Comparison of ENCODE assay signal across 8 mouse cellular contexts in genomic region chr19:42146276-42147010, GRCm38 (mm10). TPM values are rescaled to one million over a fixed set of nuclear protein-coding genes. Genes with fewer than 3 reads are reported as not detected.
A peak's percentile ranks its signal among the peaks of the same experiment; 100 is the strongest.
DNase-seq lines count a peak whose midpoint lies in the region; ATAC-seq lines count a peak whose summit lies in the region.

No protein-coding gene starts in this region.

- peak overlapping the region; percentile 80 for H3K4me2 ChIP-seq in kidney, embryonic 16.5 days (replicated peaks; ENCODE audit: low read depth, low read length)
- H3K4me2 ChIP-seq in embryonic facial prominence, embryonic 15.5 days (replicated peaks) = peak overlapping the region; percentile 76; the same call in 1 of the 2 replicates
- H3K4me2 ChIP-seq in neural tube, embryonic 12.5 days (replicated peaks) = peak overlapping the region; percentile 82

- WGBS in kidney, embryonic 16.5 days = 92% methylated on average over 9 of the region's 9 CpGs
- 91% methylated on average over 9 of the region's 9 CpGs for WGBS in embryonic facial prominence, embryonic 15.5 days
- 92% methylated on average over 9 of the region's 9 CpGs for WGBS in neural tube, embryonic 12.5 days

- peak overlapping the region; percentile 88 for H3K9ac ChIP-seq in kidney, embryonic 16.5 days (replicated peaks; ENCODE audit: low read length)
- no peak overlapping the region for H3K9ac ChIP-seq in embryonic facial prominence, embryonic 15.5 days
- no peak overlapping the region for H3K9ac ChIP-seq in neural tube, embryonic 12.5 days

- peaks cover 5% of the 10 kb centered on the region; the same call in 1 of the 2 replicates for H3K36me3 ChIP-seq in kidney, embryonic 16.5 days (ENCODE audit: insufficient read depth, low read length)
- H3K36me3 ChIP-seq in embryonic facial prominence, embryonic 15.5 days = peaks cover 4% of the 10 kb centered on the region; the same call in 1 of the 2 replicates
- no peaks in the 10 kb centered on the region for H3K36me3 ChIP-seq in neural tube, embryonic 12.5 days

- no peak for DNase-seq in kidney, adult 18-20 months
- peak; percentile 26 to 54 for DNase-seq in kidney, postnatal 36 days
- DNase-seq in layer of hippocampus, postnatal 10 days (ENCODE audit: low spot score in 2 of 2) = no peak
- DNase-seq in layer of hippocampus, postnatal 36 days = no peak

- H3K4me3 ChIP-seq in kidney, embryonic 16.5 days (ENCODE audit: low read length) = no peak overlapping the region
- H3K4me3 ChIP-seq in embryonic facial prominence, embryonic 15.5 days (replicated peaks) = peak overlapping the region; percentile 77; the same call in 1 of the 2 replicates
- no peak overlapping the region for H3K4me3 ChIP-seq in neural tube, embryonic 12.5 days

- H3K4me1 ChIP-seq in kidney, embryonic 16.5 days (ENCODE audit: insufficient read depth, low read length) = peaks cover 19% of the 10 kb centered on the region
- H3K4me1 ChIP-seq in embryonic facial prominence, embryonic 15.5 days = peaks cover 48% of the 10 kb centered on the region
- peaks cover 18% of the 10 kb centered on the region for H3K4me1 ChIP-seq in neural tube, embryonic 12.5 days

- H3K27me3 ChIP-seq in kidney, embryonic 16.5 days (ENCODE audit: insufficient read depth, low read length) = no peaks in the 10 kb centered on the region
- H3K27me3 ChIP-seq in embryonic facial prominence, embryonic 15.5 days = no peaks in the 10 kb centered on the region
- peaks cover 38% of the 10 kb centered on the region for H3K27me3 ChIP-seq in neural tube, embryonic 12.5 days (replicated peaks)

- H3K27ac ChIP-seq in kidney, embryonic 16.5 days (ENCODE audit: low read length) = peak overlapping the region; percentile 87
- H3K27ac ChIP-seq in embryonic facial prominence, embryonic 15.5 days (replicated peaks) = peak overlapping the region; percentile 95
- no peak overlapping the region for H3K27ac ChIP-seq in neural tube, embryonic 12.5 days

- no peak for ATAC-seq in kidney, embryonic 16.5 days (ENCODE audit: low FRiP score, low TSS enrichment)
- no peak for ATAC-seq in embryonic facial prominence, embryonic 15.5 days (ENCODE audit: insufficient number of reproducible peaks, low FRiP score, low TSS enrichment, low read depth)
- ATAC-seq in neural tube, embryonic 12.5 days (ENCODE audit: low FRiP score, low read depth) = no peak
- no peak for ATAC-seq in erythroblast, adult 5-6 weeks (replicated peaks; ENCODE audit: low FRiP score, poor library complexity, severe bottlenecking)

- H3K9me3 ChIP-seq in kidney, embryonic 16.5 days (ENCODE audit: low read length) = no peaks in the 10 kb centered on the region
- no peaks in the 10 kb centered on the region for H3K9me3 ChIP-seq in embryonic facial prominence, embryonic 15.5 days (replicated peaks)
- no peaks in the 10 kb centered on the region for H3K9me3 ChIP-seq in neural tube, embryonic 12.5 days

RNA-seq across cellular contexts. Expression of gene Marveld1, which starts 0.8 kb away (rescaled TPM):
- 8.6 and 8.7 TPM in 2 replicates for polyA plus RNA-seq in kidney, embryonic 16.5 days (2015; fragmentation: Nextera tagmentation; extraction: Ambion mirVana)
- polyA plus RNA-seq in embryonic facial prominence, embryonic 15.5 days (2015; fragmentation: Nextera tagmentation; extraction: Ambion mirVana) = 15.2 and 20.3 TPM in 2 replicates
- 8.9 and 12.1 TPM in 2 replicates for polyA plus RNA-seq in neural tube, embryonic 12.5 days (2016; fragmentation: Nextera tagmentation; extraction: Ambion mirVana)
- 3.8 and 5.9 TPM in 2 replicates for total RNA-seq in erythroblast, adult 5-6 weeks (2015; ENCODE audit: low replicate concordance)
- total RNA-seq in erythroblast, adult 5-6 weeks (2017; ENCODE audit: low replicate concordance) = 3.2 and 5.3 TPM in 2 replicates
- 10 to 100 TPM in 1 of 2 experiments, 1 to 10 TPM in 1; 9.9 to 12.9 TPM for total RNA-seq in layer of hippocampus, postnatal 10 days (2021)
- 1 to 10 TPM; 5.5 to 7.1 TPM for total RNA-seq in layer of hippocampus, postnatal 36 days (2021)

RNA-seq across cellular contexts. Expression of gene Zfyve27, which starts 17.3 kb away (rescaled TPM):
- polyA plus RNA-seq in kidney, embryonic 16.5 days (2015; fragmentation: Nextera tagmentation; extraction: Ambion mirVana) = 33.2 and 35.1 TPM in 2 replicates
- 26.2 and 28.8 TPM in 2 replicates for polyA plus RNA-seq in embryonic facial prominence, embryonic 15.5 days (2015; fragmentation: Nextera tagmentation; extraction: Ambion mirVana)
- 55.2 and 59.1 TPM in 2 replicates for polyA plus RNA-seq in neural tube, embryonic 12.5 days (2016; fragmentation: Nextera tagmentation; extraction: Ambion mirVana)
- total RNA-seq in erythroblast, adult 5-6 weeks (2015; ENCODE audit: low replicate concordance) = 3.8 and 8.1 TPM in 2 replicates
- total RNA-seq in erythroblast, adult 5-6 weeks (2017; ENCODE audit: low replicate concordance) = 12.0 and 22.6 TPM in 2 replicates
- 100 to 1,000 TPM in 1 of 2 experiments, 10 to 100 TPM in 1; 86.9 to 124 TPM for total RNA-seq in layer of hippocampus, postnatal 10 days (2021)
- total RNA-seq in layer of hippocampus, postnatal 36 days (2021) = 100 to 1,000 TPM in 1 of 2 experiments, 10 to 100 TPM in 1; 88.2 to 105 TPM

RNA-seq across cellular contexts. Expression of gene Avpi1, which starts 17.6 kb away (rescaled TPM):
- 24.9 and 30.7 TPM in 2 replicates for polyA plus RNA-seq in kidney, embryonic 16.5 days (2015; fragmentation: Nextera tagmentation; extraction: Ambion mirVana)
- 51.0 and 53.6 TPM in 2 replicates for polyA plus RNA-seq in embryonic facial prominence, embryonic 15.5 days (2015; fragmentation: Nextera tagmentation; extraction: Ambion mirVana)
- polyA plus RNA-seq in neural tube, embryonic 12.5 days (2016; fragmentation: Nextera tagmentation; extraction: Ambion mirVana) = 9.0 and 9.3 TPM in 2 replicates
- total RNA-seq in erythroblast, adult 5-6 weeks (2015; ENCODE audit: low replicate concordance) = 5.2 TPM in 1 of 2 replicates, not detected in the other
- 0.34 TPM in 1 of 2 replicates, not detected in the other for total RNA-seq in erythroblast, adult 5-6 weeks (2017; ENCODE audit: low replicate concordance)
- total RNA-seq in layer of hippocampus, postnatal 10 days (2021) = 10 to 100 TPM; 15.8 to 18.0 TPM
- 10 to 100 TPM; 16.0 to 18.4 TPM for total RNA-seq in layer of hippocampus, postnatal 36 days (2021)

RNA-seq across cellular contexts. Expression of gene Sfrp5, which starts 55.6 kb away (rescaled TPM):
- 0.92 and 1.1 TPM in 2 replicates for polyA plus RNA-seq in kidney, embryonic 16.5 days (2015; fragmentation: Nextera tagmentation; extraction: Ambion mirVana)
- 6.3 and 8.7 TPM in 2 replicates for polyA plus RNA-seq in embryonic facial prominence, embryonic 15.5 days (2015; fragmentation: Nextera tagmentation; extraction: Ambion mirVana)
- 8.1 and 12.8 TPM in 2 replicates for polyA plus RNA-seq in neural tube, embryonic 12.5 days (2016; fragmentation: Nextera tagmentation; extraction: Ambion mirVana)
- total RNA-seq in erythroblast, adult 5-6 weeks (2015; ENCODE audit: low replicate concordance) = not detected in 2 replicates
- not detected in 2 replicates for total RNA-seq in erythroblast, adult 5-6 weeks (2017; ENCODE audit: low replicate concordance)
- total RNA-seq in layer of hippocampus, postnatal 10 days (2021) = under 1 TPM in 1 of 2 experiments, not detected in 1; 0.18 TPM
- total RNA-seq in layer of hippocampus, postnatal 36 days (2021) = under 1 TPM; 0.17 to 0.20 TPM

RNA-seq across cellular contexts. Expression of gene Pi4k2a, which starts 56.2 kb away (rescaled TPM):
- 9.1 and 15.3 TPM in 2 replicates for polyA plus RNA-seq in kidney, embryonic 16.5 days (2015; fragmentation: Nextera tagmentation; extraction: Ambion mirVana)
- polyA plus RNA-seq in embryonic facial prominence, embryonic 15.5 days (2015; fragmentation: Nextera tagmentation; extraction: Ambion mirVana) = 27.1 and 28.0 TPM in 2 replicates
- 38.3 and 40.1 TPM in 2 replicates for polyA plus RNA-seq in neural tube, embryonic 12.5 days (2016; fragmentation: Nextera tagmentation; extraction: Ambion mirVana)
- total RNA-seq in erythroblast, adult 5-6 weeks (2015; ENCODE audit: low replicate concordance) = 4.0 TPM in 2 replicates
- 3.4 and 6.6 TPM in 2 replicates for total RNA-seq in erythroblast, adult 5-6 weeks (2017; ENCODE audit: low replicate concordance)
- 10 to 100 TPM; 47.4 to 48.7 TPM for total RNA-seq in layer of hippocampus, postnatal 10 days (2021)
- 10 to 100 TPM; 60.3 to 69.8 TPM for total RNA-seq in layer of hippocampus, postnatal 36 days (2021)

Comparison
In these comparisons a context has a peak if more than half of its experiments do, and no peak if none do; other contexts are left out.
1. DNase-seq: peak in kidney, postnatal 36 days (2 of 2); none in kidney, adult 18-20 months (single experiment), layer of hippocampus, postnatal 10 days (0 of 2) and layer of hippocampus, postnatal 36 days (0 of 2).
2. Peak in every context shown above with its lines, with median percentiles within 50 percentile points of each other: H3K4me2 ChIP-seq.